Mouse (Mus musculus) heart, embryonic 16.5 days (tissue): ENCODE results near the gene Polr3b. TPM values are rescaled to one million over a fixed set of nuclear protein-coding genes. Genes with fewer than 3 reads are reported as not detected.

Experiments used
- ATAC-seq: fragments of 200-750 bp; cut with Nextera tagmentation; replicated peaks from 2 replicates; pipeline ENCODE4 v1.8.0; 2017; ENCODE audit warnings: moderate number of reproducible peaks; ENCODE audit not compliant: insufficient read depth, low FRiP score; ENCODE audit errors: extremely low read depth
- H3K27ac ChIP-seq: fragments of 300-500 bp; sonication (generic); 2 replicates; pipeline ENCODE4 v1.5.1; 2014; ENCODE audit warnings: mild to moderate bottlenecking, low read length, control low read depth, moderate library complexity
- H3K27me3 ChIP-seq: fragments of 300-500 bp; sonication (generic); 2 replicates; pipeline ENCODE4 v1.6.1; 2014; ENCODE audit warnings: low read length, mixed read lengths; ENCODE audit not compliant: control insufficient read depth, insufficient read depth
- H3K36me3 ChIP-seq: fragments of 300-500 bp; sonication (generic); 2 replicates; pipeline ENCODE4 v1.6.1; 2014; ENCODE audit not compliant: control insufficient read depth, insufficient read depth
- H3K4me1 ChIP-seq: fragments of 300-500 bp; sonication (generic); 2 replicates; pipeline ENCODE4 v1.6.1; 2014; ENCODE audit warnings: low read length, mixed read lengths; ENCODE audit not compliant: control insufficient read depth, insufficient read depth
- H3K4me2 ChIP-seq: fragments of 300-500 bp; sonication (generic); 2 replicates; pipeline ENCODE4 v1.6.1; 2014; ENCODE audit warnings: low read depth, mild to moderate bottlenecking, control low read depth, low read length
- H3K4me3 ChIP-seq: fragments of 300-500 bp; sonication (generic); 2 replicates; pipeline ENCODE4 v1.5.1; 2014; ENCODE audit warnings: mild to moderate bottlenecking, control low read depth, low read length
- H3K9ac ChIP-seq: fragments of 300-500 bp; sonication (generic); 2 replicates; pipeline ENCODE4 v1.6.1; 2014; ENCODE audit warnings: low read length, control low read depth
- H3K9me3 ChIP-seq: fragments of 300-500 bp; sonication (generic); replicated peaks from 2 replicates; pipeline ENCODE4 v1.6.1; 2016; ENCODE audit warnings: low read length; ENCODE audit not compliant: control insufficient read depth
- WGBS: fragments of 180-500 bp; shearing (Covaris S2); extraction: QIAGEN DNeasy Blood & Tissue Kit; methylation state at CpG from one replicate; pipeline ENCODE4 v1.1.7; 2014; 5-methylcytosine and 5-hydroxymethylcytosine counted together
- polyA plus RNA-seq: library from polyadenylated mRNA; unstranded; fragments of >200 nt; fragmentation: Nextera tagmentation; extraction: Ambion mirVana; gene quantifications from 2 replicates; pipeline ENCODE4 v1.2.1, GENCODE M21; 2015

The Polr3b gene
- polyA plus RNA-seq, 1 experiment from 2014 or later: 10.0 TPM

- no peak overlapping the region for H3K4me3 ChIP-seq
- no peak overlapping the region for H3K4me2 ChIP-seq
- H3K9me3 ChIP-seq: no peaks in the 10 kb centered on the region
- no peak overlapping the region for H3K9ac ChIP-seq
- H3K27me3 ChIP-seq: no peaks in the 10 kb centered on the region
- WGBS: 75% methylated on average over 4 of the region's 4 CpGs
- H3K27ac ChIP-seq: no peak overlapping the region
- ATAC-seq: no peak
- H3K4me1 ChIP-seq: peaks cover 23% of the 10 kb centered on the region
- no peaks in the 10 kb centered on the region for H3K36me3 ChIP-seq
These were observed 68.7 kb downstream of the Polr3b start for GRCm38 (mm10) chr10:84690818-84691217.

GRCm38 (mm10) chr10:84691692-84692091, 69.6 kb downstream of the Polr3b start:
- no peak for ATAC-seq
- Histone ChIP-seq H3K9ac (no peak overlapping the region), H3K4me3 (no peak overlapping the region), H3K36me3 (peaks cover 1% of the 10 kb centered on the region; the same call in 1 of the 2 replicates), H3K4me2 (no peak overlapping the region), H3K27me3 (no peaks in the 10 kb centered on the region), H3K27ac (no peak overlapping the region), H3K4me1 (peaks cover 16% of the 10 kb centered on the region), H3K9me3 (no peaks in the 10 kb centered on the region)
- 79% methylated on average over 3 of the region's 3 CpGs for WGBS

- H3K4me1 ChIP-seq: peaks cover 6% of the 10 kb centered on the region; the same call in 1 of the 2 replicates
- no peak overlapping the region for H3K4me3 ChIP-seq
- no peak overlapping the region for H3K4me2 ChIP-seq
- 84% methylated on average over 8 of the region's 8 CpGs for WGBS
- no peaks in the 10 kb centered on the region for H3K27me3 ChIP-seq
- H3K27ac ChIP-seq: no peak overlapping the region
- peaks cover 15% of the 10 kb centered on the region; the same call in 1 of the 2 replicates for H3K36me3 ChIP-seq
- no peaks in the 10 kb centered on the region for H3K9me3 ChIP-seq
- H3K9ac ChIP-seq: no peak overlapping the region
- ATAC-seq: no peak
These were observed 71.9 kb downstream of the Polr3b start for GRCm38 (mm10) chr10:84693841-84694638.

- Histone ChIP-seq H3K36me3 (peaks cover 37% of the 10 kb centered on the region), H3K4me1 (peaks cover 10% of the 10 kb centered on the region), H3K27me3 (no peaks in the 10 kb centered on the region), H3K4me2 (no peak overlapping the region), H3K9ac (no peak overlapping the region), H3K27ac (no peak overlapping the region), H3K4me3 (no peak overlapping the region), H3K9me3 (no peaks in the 10 kb centered on the region)
- ATAC-seq: no peak
- WGBS: 75% methylated on average over 13 of the region's 13 CpGs
These were observed 78.3 kb downstream of the Polr3b start for GRCm38 (mm10) chr10:84700236-84700987.

- peak; percentile 76 for ATAC-seq
- H3K9me3 ChIP-seq: no peaks in the 10 kb centered on the region
- no peak overlapping the region for H3K27ac ChIP-seq
- 38% methylated on average over 8 of the region's 8 CpGs for WGBS
- no peaks in the 10 kb centered on the region for H3K27me3 ChIP-seq
- H3K36me3 ChIP-seq: peaks cover 41% of the 10 kb centered on the region
- H3K4me2 ChIP-seq: no peak overlapping the region
- no peak overlapping the region for H3K9ac ChIP-seq
- peaks cover 11% of the 10 kb centered on the region for H3K4me1 ChIP-seq
- no peak overlapping the region for H3K4me3 ChIP-seq
These were observed 79.0 kb downstream of the Polr3b start for GRCm38 (mm10) chr10:84701110-84701509.

- Histone ChIP-seq H3K4me3 (no peak overlapping the region), H3K9me3 (no peaks in the 10 kb centered on the region), H3K4me2 (no peak overlapping the region), H3K9ac (no peak overlapping the region), H3K36me3 (peaks cover 36% of the 10 kb centered on the region), H3K27me3 (no peaks in the 10 kb centered on the region), H3K27ac (no peak overlapping the region), H3K4me1 (peaks cover 17% of the 10 kb centered on the region)
- WGBS: 89% methylated on average over 1 of the region's 1 CpGs
- no peak for ATAC-seq
These were observed 80.0 kb downstream of the Polr3b start for GRCm38 (mm10) chr10:84702115-84702514.

GRCm38 (mm10) chr10:84704594-84704993, 82.5 kb downstream of the Polr3b start:
- WGBS: 91% methylated on average over 1 of the region's 1 CpGs
- H3K36me3 ChIP-seq: peaks cover 21% of the 10 kb centered on the region

GRCm38 (mm10) chr10:84705234-84705633, 83.1 kb downstream of the Polr3b start:
- ATAC-seq: no peak
- Histone ChIP-seq H3K27ac (no peak overlapping the region), H3K4me3 (no peak overlapping the region), H3K36me3 (peaks cover 16% of the 10 kb centered on the region; the same call in 1 of the 2 replicates), H3K9me3 (no peaks in the 10 kb centered on the region), H3K9ac (no peak overlapping the region), H3K4me1 (peaks cover 22% of the 10 kb centered on the region), H3K4me2 (no peak overlapping the region), H3K27me3 (no peaks in the 10 kb centered on the region)
- WGBS: 79% methylated on average over 7 of the region's 7 CpGs

More at GRCm38 (mm10) chr10:84704594-84704993, 82.5 kb downstream of the Polr3b start:
- H3K27me3 ChIP-seq: no peaks in the 10 kb centered on the region
- no peak overlapping the region for H3K9ac ChIP-seq
- H3K4me1 ChIP-seq: peaks cover 23% of the 10 kb centered on the region
- ATAC-seq: no peak
- H3K27ac ChIP-seq: no peak overlapping the region
- no peaks in the 10 kb centered on the region for H3K9me3 ChIP-seq
- no peak overlapping the region for H3K4me2 ChIP-seq
- no peak overlapping the region for H3K4me3 ChIP-seq

- Histone ChIP-seq H3K9ac (no peak overlapping the region), H3K4me1 (peaks cover 16% of the 10 kb centered on the region), H3K4me3 (no peak overlapping the region), H3K36me3 (peaks cover 10% of the 10 kb centered on the region; the same call in 1 of the 2 replicates), H3K27me3 (no peaks in the 10 kb centered on the region), H3K9me3 (no peaks in the 10 kb centered on the region), H3K27ac (no peak overlapping the region; the same call in 1 of the 2 replicates), H3K4me2 (no peak overlapping the region)
- no peak for ATAC-seq
- 60% methylated on average over 8 of the region's 8 CpGs for WGBS
These were observed 84.5 kb downstream of the Polr3b start for GRCm38 (mm10) chr10:84706543-84706942.
